Mouse (Mus musculus) WW6 (cell line): ENCODE measurements at regions not wholly inside any gene's neighbourhood (a gene's known extent, or its start where the extent isn't known, plus 50 kb on each side); places are given as distances from the start of the nearest gene placed in this dataset.
"Not testable (repeated sequence)": the region's sequence is repeated elsewhere in the genome, so short reads cannot be mapped to it uniquely, and the experiment has no call there.

ENCODE experiments used
- DNase-seq: peaks from one replicate; pipeline ENCODE4 v3.0.0-alpha.2; 2013; ENCODE audit warnings: low read depth, low spot score

DNA sequence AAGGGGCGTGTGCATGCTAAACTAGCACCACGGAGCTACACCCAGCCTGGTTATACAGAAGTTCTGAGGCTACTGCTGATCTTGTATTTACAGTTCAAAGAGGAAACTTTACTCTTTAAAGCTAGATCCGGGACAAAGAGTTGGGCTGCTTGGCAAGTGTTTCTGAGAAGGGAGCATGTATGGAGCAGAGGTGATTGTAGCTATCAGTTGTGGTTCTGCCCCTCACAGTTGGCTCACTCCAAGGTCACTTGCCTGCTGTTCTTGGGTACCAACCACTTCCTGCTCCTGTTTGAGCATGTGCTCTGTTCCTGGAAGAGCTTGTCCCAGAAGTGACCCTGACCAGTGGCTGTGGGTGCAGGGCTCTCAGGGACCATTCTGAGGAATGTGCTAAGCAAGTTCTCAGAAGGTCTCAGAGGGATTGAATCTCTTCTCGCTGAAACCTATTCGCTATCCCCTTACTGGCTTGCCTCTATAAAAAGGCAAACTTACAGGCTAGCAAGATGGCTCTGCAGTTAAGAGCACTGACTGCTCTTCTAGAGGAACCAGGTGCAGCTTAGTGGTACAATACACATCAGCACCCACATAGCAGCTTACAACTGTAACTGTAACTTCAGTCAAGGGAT is 94.9 kb upstream of the Max start:
- DNase-seq: no peak

DNA sequence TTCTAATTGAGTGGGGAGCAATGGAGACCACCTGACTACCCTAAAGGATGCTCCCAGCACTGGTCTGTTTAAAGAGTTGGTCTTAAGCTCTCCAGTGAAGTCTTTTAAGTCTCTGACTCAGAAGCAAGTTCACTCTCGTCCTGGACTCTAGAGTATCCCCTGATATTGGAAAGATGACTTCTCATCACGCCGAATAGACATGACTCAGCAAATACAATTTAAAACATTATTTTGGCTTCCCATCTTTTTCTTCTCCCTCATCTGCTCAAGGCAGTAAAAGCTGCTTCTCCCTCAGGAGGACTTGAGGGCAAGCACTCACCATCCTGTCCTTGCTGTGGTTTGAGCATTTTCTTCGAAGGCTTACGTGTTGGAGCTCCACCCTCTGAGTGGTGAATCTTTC is 92.7 kb upstream of the Max start:
- DNase-seq: no peak

DNA sequence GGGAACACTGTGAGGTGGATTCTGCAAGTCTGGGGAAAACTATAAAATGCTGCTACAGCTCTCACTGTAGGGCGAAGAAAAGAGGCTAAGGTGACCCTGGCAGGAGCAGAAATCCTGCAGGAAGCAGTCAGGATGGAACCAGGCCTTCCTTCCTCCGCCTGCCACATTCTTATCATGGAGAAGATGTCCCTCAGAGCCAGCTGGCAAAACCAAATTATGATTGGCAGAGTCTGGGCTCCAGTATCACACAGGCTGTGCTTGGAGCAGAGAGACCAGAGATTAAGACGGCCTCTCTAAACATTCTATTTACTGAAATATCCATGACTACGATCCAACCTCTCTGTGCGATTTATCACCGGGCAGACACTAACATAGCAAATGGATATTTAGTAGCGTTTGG is 92.2 kb upstream of the Max start:
- DNase-seq: no peak

DNA sequence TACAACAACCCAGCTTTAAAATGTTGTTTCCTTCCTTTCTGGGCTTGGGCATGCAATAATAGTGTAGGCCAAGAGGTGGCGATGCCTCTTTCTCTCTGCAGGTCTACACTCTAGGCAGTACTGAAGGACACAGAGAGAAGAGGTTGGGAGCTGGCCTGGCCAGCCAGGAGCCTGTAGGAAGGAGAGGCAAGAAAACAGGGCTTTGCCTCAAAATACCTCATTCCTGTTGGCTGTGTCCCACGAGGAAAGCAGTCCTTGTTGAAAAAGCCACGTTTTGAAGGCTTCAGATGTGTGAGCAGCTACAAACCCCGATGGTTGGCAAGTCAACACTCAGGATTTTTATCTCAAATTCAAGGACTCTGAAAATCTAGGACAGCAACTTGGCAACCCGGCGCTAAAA is 90.9 kb upstream of the Max start:
- DNase-seq: peak; percentile 29

DNA sequence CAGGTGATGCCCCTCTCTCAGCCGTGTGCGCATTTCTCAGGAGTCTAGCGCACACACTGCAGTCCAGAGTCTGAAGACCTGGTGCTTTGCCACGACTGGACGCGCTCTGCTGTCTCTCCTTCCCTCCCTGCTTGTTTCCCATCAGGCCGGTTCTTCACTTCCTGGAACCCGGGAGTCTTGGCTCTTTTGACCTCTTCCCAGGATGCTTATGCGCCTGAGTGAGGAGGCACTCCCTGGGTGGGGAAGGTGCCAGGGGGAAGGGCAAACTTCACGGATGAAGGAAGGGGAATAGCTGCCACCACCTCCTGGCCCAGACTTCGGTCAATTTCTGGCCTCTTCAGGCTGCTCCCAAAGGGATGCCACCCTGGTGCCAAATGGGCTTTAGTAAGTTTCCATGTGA is 86.4 kb upstream of the Max start:
- DNase-seq: no peak

DNA sequence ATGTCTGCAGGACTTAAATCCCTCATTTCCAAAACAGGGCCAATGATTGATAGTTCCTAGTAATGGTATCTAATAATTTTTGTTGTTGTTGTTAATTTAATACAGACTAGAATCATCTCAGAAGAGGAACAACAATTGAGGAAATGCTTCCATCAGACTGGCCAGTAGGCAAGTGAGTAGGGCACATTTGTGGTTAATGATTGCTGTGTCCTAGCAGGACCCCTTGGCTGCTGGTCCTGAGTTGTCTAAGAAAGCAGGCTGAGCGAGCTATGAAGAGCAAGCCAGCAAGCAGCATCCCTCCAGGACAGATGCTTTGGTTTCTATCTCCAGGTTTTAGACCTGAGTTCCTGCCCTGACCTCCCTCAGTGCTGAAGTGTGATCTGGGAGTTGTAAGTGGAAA is 85.3 kb upstream of the Max start:
- no peak for DNase-seq

DNA sequence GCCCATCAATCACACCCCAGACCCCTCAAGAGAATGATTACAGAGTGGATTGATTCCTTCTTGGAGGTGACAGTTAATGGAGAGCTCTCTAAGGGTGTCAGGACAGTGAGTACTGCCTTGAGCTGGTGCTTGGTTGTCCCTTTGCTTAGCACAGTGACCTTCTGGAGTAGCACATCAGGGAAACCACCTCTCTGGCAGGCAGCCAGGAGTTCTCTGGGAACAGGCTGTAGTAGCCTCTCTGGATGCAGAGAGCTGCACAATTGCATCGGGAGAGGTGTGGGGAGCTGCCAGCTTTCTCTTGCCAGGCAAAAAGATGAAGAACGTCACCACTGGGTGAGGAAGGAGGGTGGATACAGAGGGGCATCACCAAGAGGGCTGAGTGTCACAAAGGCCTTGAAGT is 84.0 kb upstream of the Max start:
- DNase-seq: no peak

DNA sequence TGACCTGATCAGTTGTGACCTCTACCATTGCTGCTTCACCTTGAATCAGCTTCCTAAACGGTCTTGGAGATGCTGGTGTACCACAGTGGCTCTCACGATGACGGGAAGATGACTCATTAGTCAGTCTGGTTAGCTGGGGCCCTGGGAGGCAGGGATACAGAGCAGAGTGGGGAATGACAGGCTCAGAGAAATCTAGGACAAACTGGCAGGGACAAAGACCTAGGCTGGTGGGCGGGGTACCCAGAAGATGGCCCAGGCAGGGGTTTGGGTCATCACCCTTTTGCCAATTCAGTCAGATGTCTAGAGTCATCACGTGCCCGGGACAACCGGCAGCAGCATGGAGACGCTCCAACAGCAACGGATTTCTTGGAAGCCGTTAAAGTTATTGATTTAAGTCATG is 83.4 kb upstream of the Max start:
- DNase-seq: no peak

DNA sequence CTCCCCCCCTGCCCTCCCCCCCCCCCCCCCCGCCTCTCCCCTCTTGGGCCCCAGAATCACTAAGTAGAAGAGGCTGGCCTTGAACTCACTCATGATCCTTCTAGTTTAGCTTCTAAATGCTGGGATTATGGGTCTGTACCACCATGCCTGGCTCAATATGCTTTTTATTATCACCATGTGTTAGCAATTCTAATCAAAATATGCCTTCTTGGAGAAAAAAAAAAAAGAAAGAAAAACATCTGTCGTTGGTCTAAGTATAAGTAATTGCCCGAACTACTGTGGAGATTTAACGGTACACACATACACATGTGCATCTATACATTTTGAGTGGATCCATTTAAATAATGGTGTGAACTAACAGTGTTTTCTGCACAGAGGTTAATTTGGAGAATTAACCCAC is 80.4 kb upstream of the Max start:
- no peak for DNase-seq

DNA sequence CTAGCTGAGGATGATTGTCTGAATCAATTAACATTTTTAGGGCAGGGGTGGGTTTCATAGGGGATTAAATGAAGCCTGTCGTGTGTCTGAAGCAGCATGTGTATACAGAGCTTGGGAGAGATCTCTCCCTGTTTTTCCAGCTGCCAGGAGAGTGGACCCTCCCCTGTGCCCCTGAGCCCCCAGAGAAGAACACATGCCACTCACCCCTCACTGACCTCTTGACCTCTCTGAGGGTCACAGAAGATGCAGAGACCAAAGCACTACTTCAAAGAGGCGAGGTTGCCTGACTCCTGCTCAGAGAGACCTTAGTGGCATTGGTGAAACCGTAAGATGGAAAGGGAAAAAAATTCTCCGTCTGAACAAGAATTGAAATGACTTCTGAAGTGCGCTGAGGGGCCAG is 79.1 kb upstream of the Max start:
- no peak for DNase-seq

DNA sequence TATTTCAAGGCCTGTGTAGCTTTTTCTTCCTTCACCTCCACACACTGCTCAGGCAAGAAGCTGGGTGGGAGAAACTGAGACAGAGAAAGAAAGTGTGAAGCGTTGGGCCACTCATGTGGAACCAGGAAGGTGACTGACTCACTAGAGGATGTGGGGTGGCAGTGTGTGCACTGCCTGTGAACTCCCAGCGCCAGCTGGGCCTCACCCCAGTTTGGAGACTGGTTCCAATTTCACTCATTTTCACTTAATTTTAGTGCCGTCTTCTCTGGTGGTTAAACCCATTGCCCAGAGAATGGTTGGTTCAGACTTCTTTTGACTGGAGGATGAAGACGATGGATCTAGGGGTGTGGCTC is 77.9 kb upstream of the Max start:
- no peak for DNase-seq

DNA sequence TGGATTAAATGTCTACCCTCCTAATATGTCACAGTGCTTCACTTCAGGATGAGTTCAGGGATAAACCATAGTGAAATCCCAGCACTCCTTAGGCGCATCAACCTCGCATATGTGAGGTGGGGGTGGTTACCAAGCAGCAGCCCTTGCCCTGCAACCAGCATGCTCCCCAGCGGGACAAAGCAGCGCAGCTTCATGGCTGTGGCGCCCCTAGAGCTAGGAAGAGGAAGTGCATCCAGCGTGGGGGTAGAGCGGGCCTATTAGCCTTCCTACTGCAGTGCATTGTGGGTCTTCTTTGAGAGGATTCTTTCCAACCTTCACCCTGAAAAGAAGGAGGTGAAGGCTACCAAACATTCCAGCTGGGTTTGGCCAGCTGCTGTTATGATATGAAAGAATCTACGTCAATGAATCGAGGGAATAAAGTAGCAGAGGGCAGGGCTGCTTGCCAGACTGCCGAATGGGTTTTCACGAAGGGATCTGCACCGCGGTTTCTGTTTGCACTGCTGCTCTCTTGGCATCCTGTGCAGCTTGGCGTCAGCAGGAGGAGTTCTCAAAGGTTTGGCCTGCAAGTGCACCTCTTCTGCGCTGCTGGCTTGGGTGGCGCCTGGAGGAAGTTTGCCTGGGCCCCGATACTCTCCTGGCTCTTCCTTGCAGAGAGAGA is 77.4 kb upstream of the Max start:
- peak; percentile 74 for DNase-seq

DNA sequence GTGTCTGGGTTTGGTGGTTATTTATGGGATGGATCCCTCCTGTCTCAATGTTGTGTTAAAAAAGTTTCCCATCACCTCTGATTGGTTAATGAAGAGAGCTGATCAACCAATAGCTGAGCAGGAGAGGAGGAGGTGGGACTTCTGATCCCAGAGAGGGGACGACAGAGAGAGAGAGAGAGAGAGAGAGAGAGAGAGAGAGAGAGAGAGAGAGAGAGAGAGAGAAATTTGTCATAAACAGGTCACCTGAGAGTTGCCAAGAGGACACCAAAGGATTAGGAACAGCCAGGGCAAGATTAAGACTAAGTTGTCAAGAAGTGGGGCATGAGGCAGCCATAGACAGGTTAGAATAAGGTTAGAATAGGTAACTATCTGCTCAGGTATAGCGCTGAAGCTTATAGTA is 73.7 kb upstream of the Max start:
- no peak for DNase-seq

DNA sequence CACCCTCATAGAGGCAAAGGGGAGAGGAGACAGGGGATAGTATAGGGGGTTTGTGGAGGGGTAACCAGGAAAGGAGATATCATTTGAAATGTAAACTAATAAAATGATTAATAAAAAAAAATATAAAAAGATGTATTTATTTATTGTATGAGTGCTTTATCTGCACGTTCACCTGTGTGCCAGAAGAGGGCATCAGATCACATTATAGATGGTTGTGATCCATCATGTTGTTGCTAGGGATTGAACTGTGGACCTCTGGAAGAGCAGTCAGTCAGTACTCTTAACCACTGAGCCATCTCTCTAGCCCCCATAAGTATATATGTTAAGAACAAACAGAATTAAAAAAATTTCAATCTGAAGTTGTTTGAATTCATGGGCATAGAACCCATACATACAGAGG is 69.4 kb upstream of the Max start:
- DNase-seq: no peak

DNA sequence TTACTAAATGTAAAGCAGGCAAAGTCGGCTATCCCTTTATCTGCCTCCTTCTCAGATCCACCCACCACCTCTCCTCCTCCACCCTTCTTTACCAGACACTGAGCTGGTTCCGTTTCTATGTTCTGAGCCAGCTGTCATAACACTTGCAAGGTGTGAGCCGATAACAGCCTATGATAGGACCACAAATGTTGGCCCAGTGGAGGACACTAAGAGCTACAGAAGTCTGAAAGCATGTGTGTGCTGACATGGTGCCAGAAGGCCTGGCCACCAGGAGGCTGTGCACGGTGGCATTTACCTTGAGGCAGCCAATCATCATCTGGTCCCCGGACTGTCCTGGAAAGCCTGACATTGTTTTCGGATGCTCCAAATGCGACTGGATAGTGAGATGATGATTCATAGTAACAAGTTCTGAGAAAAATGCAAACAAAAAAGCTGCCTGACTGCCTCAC is 63.5 kb upstream of the Max start:
- DNase-seq: no peak

DNA sequence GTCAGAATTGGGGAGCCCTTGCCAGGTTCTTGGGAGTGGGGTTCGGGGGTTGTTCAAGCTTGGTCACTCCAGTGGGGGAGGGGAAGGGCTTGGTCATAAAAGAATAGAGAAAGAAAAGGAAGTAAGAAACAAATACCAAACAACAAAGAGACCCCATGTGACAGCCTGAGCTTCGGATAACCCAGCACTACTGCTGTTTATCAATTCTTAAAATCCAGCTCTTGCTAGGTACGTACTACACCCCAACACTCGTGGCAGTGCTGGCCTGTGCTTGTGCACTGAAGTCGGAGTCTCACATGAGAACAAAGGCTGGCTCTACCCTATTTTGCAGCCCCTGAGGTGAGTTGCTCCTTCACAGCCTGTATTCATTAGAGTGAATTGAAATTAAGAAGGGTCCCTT is 60.5 kb upstream of the Max start:
- no peak for DNase-seq

DNA sequence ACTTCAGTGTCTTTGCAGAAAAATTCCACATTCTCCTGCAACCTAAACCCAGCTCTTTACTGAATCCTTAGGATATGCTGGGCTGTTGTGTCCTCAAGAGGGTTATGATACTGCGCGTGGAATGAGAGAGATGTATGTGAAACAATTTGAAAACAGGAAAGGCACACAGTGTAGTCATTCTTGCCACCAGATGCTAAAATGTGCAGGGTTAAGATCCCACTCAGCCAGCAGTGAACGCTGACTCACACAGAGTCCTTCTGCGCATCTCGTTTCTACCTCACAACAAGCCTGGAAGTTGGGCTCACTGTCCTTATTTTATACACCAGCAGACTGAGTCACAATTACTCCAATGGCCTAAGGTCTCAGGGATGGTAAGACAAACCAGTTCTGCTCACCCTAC is 59.9 kb upstream of the Max start:
- DNase-seq: no peak

DNA sequence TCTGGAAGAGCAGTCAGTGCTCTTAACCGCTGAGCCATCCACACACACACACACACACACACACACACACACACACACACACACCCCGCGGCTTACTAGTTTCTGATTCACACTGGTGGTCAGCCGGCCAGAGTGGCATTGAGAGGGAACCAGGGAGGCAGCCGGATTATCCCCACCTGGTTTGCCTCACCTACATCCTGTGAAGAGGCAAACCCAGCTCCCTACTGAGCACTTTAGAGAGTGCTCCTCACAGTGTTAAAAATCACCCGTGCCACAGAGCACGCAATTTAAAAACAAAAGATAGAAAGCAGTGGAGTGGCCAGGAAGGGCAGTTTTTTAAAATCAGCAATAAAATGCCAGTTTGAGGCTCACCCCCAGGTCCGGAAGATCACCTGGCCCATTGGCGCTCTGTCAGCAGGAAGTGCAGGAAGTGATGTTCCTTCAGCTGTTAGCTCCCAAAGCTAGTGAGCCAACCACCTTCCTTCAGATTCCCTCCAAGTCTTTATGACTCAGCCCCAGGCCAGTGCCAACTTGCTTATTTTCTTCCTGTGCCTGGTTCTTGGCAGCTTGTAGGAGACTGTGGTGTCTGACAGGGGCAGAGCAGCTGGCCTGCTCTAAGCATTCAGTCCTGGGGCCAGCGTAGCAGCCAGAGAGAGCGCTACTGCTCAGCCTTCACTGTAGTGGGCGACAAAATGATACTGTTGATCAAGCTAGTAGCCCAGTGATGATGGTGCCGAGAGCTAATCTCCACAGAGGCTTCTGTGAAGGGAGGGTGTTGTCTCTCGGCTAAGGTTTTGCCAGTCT is 57.9 kb upstream of the Max start:
- no peak for DNase-seq

DNA sequence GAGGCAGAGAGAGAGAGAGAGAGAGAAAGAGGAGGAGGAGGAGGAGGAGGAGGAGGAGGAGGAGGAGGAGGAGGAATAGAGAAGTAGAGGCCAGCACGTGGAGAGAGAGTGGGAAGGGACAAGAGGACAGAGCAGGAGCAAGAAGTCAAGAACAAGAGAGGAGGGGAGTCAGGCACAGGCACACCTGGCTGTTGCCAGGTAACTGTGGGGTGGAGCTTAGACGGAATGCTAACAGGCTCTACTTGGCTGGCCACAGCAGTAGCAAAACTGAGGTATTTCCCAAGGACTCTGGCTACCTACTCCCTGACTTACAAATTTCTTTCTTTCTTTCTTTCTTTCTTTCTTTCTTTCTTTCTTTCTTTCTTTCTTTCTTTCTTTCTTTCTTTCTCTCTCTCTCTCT is 57.1 kb upstream of the Max start:
- DNase-seq: not testable (repeated sequence)

DNA sequence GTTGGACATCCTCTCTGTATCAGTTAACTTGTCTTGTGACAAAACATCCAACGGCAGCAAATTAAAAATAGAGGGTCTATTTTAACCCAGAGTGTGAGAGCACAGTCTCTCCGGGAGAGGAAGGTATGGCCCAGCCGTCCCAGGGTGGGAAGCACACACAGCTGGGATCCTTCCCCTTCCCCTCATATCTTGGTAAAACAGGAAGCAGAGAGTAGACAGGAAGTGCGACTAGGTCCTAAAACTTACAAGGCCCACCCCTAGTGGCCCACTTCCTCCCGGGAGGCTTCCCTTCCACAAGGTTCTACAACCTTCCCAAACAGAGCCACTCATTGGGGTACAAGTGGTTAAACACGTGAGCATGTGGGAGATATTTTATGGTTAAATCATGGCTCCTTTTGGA is 56.4 kb upstream of the Max start:
- no peak for DNase-seq

DNA sequence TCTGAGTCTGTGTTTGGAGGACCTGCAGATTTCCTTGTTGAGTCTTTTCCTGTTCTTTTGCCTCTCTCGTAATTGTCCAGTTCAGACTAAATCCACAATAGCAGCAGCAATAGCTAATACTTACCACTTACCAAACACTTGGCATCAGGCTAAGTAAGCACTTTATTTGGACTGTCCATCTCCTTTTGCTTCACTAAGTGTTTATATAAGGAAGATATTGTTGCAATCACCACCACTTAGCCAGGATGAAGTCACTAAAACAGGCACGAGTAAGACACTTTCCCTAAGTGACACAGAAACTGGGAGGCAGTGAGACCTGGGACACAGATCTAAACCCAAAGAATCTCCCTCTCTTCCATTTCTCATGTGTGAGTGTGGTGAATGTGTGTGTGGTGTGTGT is 52.9 kb upstream of the Max start:
- no peak for DNase-seq
